Mouse (Mus musculus) spleen, embryonic (tissue): Measurements from ENCODE around the gene Reg3a.
"Not testable (repeated sequence)": the region's sequence is repeated elsewhere in the genome, so short reads cannot be mapped to it uniquely, and the experiment has no call there.

ENCODE experiments used
- CTCF ChIA-PET: fragments of 350-600 bp; sonication (Branson Sonifier 250); formaldehyde crosslinking; loops from one replicate; lab custom pipeline; 2022; lab: Charles Lee

Gene Reg3a

GRCm38 (mm10) chr6:78380409-78380808 lies at the start of gene Reg3a:
Gene Reg3a, plus strand, starts transcription at chr6:78380709.
- CTCF ChIA-PET: no interaction called here

GRCm38 (mm10) chr6:78331919-78332569 lies 48.5 kb upstream of the Reg3a start:
- CTCF ChIA-PET: no interaction called here

- CTCF ChIA-PET: no interaction called here
Observed at GRCm38 (mm10) chr6:78340296-78340695, 40.2 kb upstream of the Reg3a start.

- CTCF ChIA-PET: no interaction called here
Observed at GRCm38 (mm10) chr6:78341689-78342088, 38.8 kb upstream of the Reg3a start.

GRCm38 (mm10) chr6:78361971-78362563 lies 18.4 kb upstream of the Reg3a start:
- CTCF ChIA-PET: no interaction called here

GRCm38 (mm10) chr6:78370357-78370756 lies 10.2 kb upstream of the Reg3a start, which contains the start of gene Reg3b:
Gene Reg3b, plus strand, starts transcription at chr6:78370657.
- CTCF ChIA-PET: no interaction called here

GRCm38 (mm10) chr6:78378765-78379164 lies 1.7 kb upstream of the Reg3a start, which contains the start of gene Reg3d:
Gene Reg3d, minus strand, starts transcription at chr6:78378865.
- CTCF ChIA-PET: no interaction called here

- CTCF ChIA-PET: no interaction called here
Observed at GRCm38 (mm10) chr6:78385609-78386008, 5.1 kb downstream of the Reg3a start.

GRCm38 (mm10) chr6:78395323-78395722 lies 14.8 kb downstream of the Reg3a start, which contains the start of gene Reg2:
Gene Reg2, plus strand, starts transcription at chr6:78395623.
- CTCF ChIA-PET: not testable (repeated sequence)

- CTCF ChIA-PET: not testable (repeated sequence)
Observed at GRCm38 (mm10) chr6:78422411-78422810, 41.9 kb downstream of the Reg3a start, which contains the start of gene Reg1. Gene Reg1, plus strand, starts transcription at chr6:78422711.

GRCm38 (mm10) chr6:78425497-78425896 lies 45.0 kb downstream of the Reg3a start:
- CTCF ChIA-PET: no interaction called here
